Mouse (Mus musculus): ENCODE results near the gene Izumo1r. TPM values are rescaled to one million over a fixed set of nuclear protein-coding genes. Genes with fewer than 3 reads are reported as not detected.

The Izumo1r gene
- polyA plus RNA-seq (2015; fragmentation: Nextera tagmentation; extraction: Ambion mirVana) = 0.54 and 1.2 TPM in 2 replicates

GRCm38 (mm10) chr9:14903581-14904378, at the start of gene Izumo1r:
Gene Izumo1r, minus strand, starts transcription at chr9:14903949.
- 32% methylated on average over 11 of the region's 11 CpGs for WGBS
- no peak for ATAC-seq (ENCODE audit: low read depth)
- Histone ChIP-seq H3K27me3 (ENCODE audit: control insufficient read depth, insufficient read depth, low read depth, low read length) (no peaks in the 10 kb centered on the region), H3K4me3 (ENCODE audit: low read length) (no peak within 1 kb of the TSS), H3K9me3 (ENCODE audit: control insufficient read depth, low read length) (no peaks in the 10 kb centered on the region), H3K36me3 (ENCODE audit: control insufficient read depth, insufficient read depth, low read length) (no peaks in the 10 kb centered on the region), H3K4me2 (ENCODE audit: low read depth, low read length) (no peak within 1 kb of the TSS), H3K27ac (ENCODE audit: low read length) (no peak within 1 kb of the TSS), H3K4me1 (replicated peaks; ENCODE audit: control insufficient read depth, insufficient read depth, low read length) (peaks cover 25% of the 10 kb centered on the region), H3K9ac (ENCODE audit: low read length) (no peak within 1 kb of the TSS)

- Histone ChIP-seq H3K4me3 (ENCODE audit: low read length) (no peak overlapping the region), H3K4me1 (replicated peaks; ENCODE audit: control insufficient read depth, insufficient read depth, low read length) (no peaks in the 10 kb centered on the region), H3K27me3 (ENCODE audit: control insufficient read depth, insufficient read depth, low read depth, low read length) (no peaks in the 10 kb centered on the region), H3K4me2 (ENCODE audit: low read depth, low read length) (no peak overlapping the region), H3K27ac (ENCODE audit: low read length) (no peak overlapping the region), H3K9ac (ENCODE audit: low read length) (no peak overlapping the region), H3K9me3 (ENCODE audit: control insufficient read depth, low read length) (no peaks in the 10 kb centered on the region), H3K36me3 (ENCODE audit: control insufficient read depth, insufficient read depth, low read length) (no peaks in the 10 kb centered on the region)
- no peak for ATAC-seq (ENCODE audit: low read depth)
- 78% methylated on average over 5 of the region's 5 CpGs for WGBS
Measured at GRCm38 (mm10) chr9:14951072-14951471, 47.3 kb upstream of the Izumo1r start.

GRCm38 (mm10) chr9:14948843-14949242, 45.1 kb upstream of the Izumo1r start:
- WGBS = 80% methylated on average over 5 of the region's 5 CpGs

GRCm38 (mm10) chr9:14946677-14947076, 42.9 kb upstream of the Izumo1r start:
- Histone ChIP-seq H3K9me3 (ENCODE audit: control insufficient read depth, low read length) (no peaks in the 10 kb centered on the region), H3K4me1 (replicated peaks; ENCODE audit: control insufficient read depth, insufficient read depth, low read length) (no peaks in the 10 kb centered on the region), H3K36me3 (ENCODE audit: control insufficient read depth, insufficient read depth, low read length) (no peaks in the 10 kb centered on the region), H3K27me3 (ENCODE audit: control insufficient read depth, insufficient read depth, low read depth, low read length) (no peaks in the 10 kb centered on the region), H3K27ac (ENCODE audit: low read length) (no peak overlapping the region), H3K9ac (ENCODE audit: low read length) (no peak overlapping the region), H3K4me3 (ENCODE audit: low read length) (no peak overlapping the region), H3K4me2 (ENCODE audit: low read depth, low read length) (no peak overlapping the region)
- ATAC-seq (ENCODE audit: low read depth) = no peak
- 65% methylated on average over 4 of the region's 4 CpGs for WGBS

More at GRCm38 (mm10) chr9:14948843-14949242, 45.1 kb upstream of the Izumo1r start:
- Histone ChIP-seq H3K27ac (ENCODE audit: low read length) (no peak overlapping the region), H3K4me1 (replicated peaks; ENCODE audit: control insufficient read depth, insufficient read depth, low read length) (no peaks in the 10 kb centered on the region), H3K4me2 (ENCODE audit: low read depth, low read length) (no peak overlapping the region), H3K27me3 (ENCODE audit: control insufficient read depth, insufficient read depth, low read depth, low read length) (no peaks in the 10 kb centered on the region), H3K9ac (ENCODE audit: low read length) (no peak overlapping the region), H3K4me3 (ENCODE audit: low read length) (no peak overlapping the region), H3K9me3 (ENCODE audit: control insufficient read depth, low read length) (no peaks in the 10 kb centered on the region), H3K36me3 (ENCODE audit: control insufficient read depth, insufficient read depth, low read length) (no peaks in the 10 kb centered on the region)
- ATAC-seq (ENCODE audit: low read depth) = no peak

GRCm38 (mm10) chr9:14945919-14946318, 42.2 kb upstream of the Izumo1r start:
- H3K9ac ChIP-seq (ENCODE audit: low read length) = no peak overlapping the region
- no peaks in the 10 kb centered on the region for H3K4me1 ChIP-seq (replicated peaks; ENCODE audit: control insufficient read depth, insufficient read depth, low read length)
- no peak for ATAC-seq (ENCODE audit: low read depth)
- H3K27me3 ChIP-seq (ENCODE audit: control insufficient read depth, insufficient read depth, low read depth, low read length) = no peaks in the 10 kb centered on the region
- H3K4me2 ChIP-seq (ENCODE audit: low read depth, low read length) = no peak overlapping the region
- H3K4me3 ChIP-seq (ENCODE audit: low read length) = no peak overlapping the region
- H3K9me3 ChIP-seq (ENCODE audit: control insufficient read depth, low read length) = no peaks in the 10 kb centered on the region
- 48% methylated on average over 3 of the region's 3 CpGs for WGBS
- no peak overlapping the region for H3K27ac ChIP-seq (ENCODE audit: low read length)
- H3K36me3 ChIP-seq (ENCODE audit: control insufficient read depth, insufficient read depth, low read length) = no peaks in the 10 kb centered on the region

- H3K9me3 ChIP-seq (ENCODE audit: control insufficient read depth, low read length) = no peaks in the 10 kb centered on the region
- H3K9ac ChIP-seq (ENCODE audit: low read length) = no peak overlapping the region
- no peak overlapping the region for H3K27ac ChIP-seq (ENCODE audit: low read length)
- H3K4me3 ChIP-seq (ENCODE audit: low read length) = no peak overlapping the region
- H3K4me1 ChIP-seq (replicated peaks; ENCODE audit: control insufficient read depth, insufficient read depth, low read length) = no peaks in the 10 kb centered on the region
- no peaks in the 10 kb centered on the region for H3K36me3 ChIP-seq (ENCODE audit: control insufficient read depth, insufficient read depth, low read length)
- H3K4me2 ChIP-seq (ENCODE audit: low read depth, low read length) = no peak overlapping the region
- WGBS = 55% methylated on average over 3 of the region's 3 CpGs
- H3K27me3 ChIP-seq (ENCODE audit: control insufficient read depth, insufficient read depth, low read depth, low read length) = no peaks in the 10 kb centered on the region
- ATAC-seq (ENCODE audit: low read depth) = no peak
Measured at GRCm38 (mm10) chr9:14942143-14942720, 38.5 kb upstream of the Izumo1r start.

- no peak overlapping the region for H3K9ac ChIP-seq (ENCODE audit: low read length)
- no peak overlapping the region for H3K4me3 ChIP-seq (ENCODE audit: low read length)
- WGBS = 77% methylated on average over 3 of the region's 3 CpGs
- no peak overlapping the region for H3K27ac ChIP-seq (ENCODE audit: low read length)
- no peak overlapping the region for H3K4me2 ChIP-seq (ENCODE audit: low read depth, low read length)
- no peaks in the 10 kb centered on the region for H3K4me1 ChIP-seq (replicated peaks; ENCODE audit: control insufficient read depth, insufficient read depth, low read length)
- no peaks in the 10 kb centered on the region for H3K36me3 ChIP-seq (ENCODE audit: control insufficient read depth, insufficient read depth, low read length)
- no peaks in the 10 kb centered on the region for H3K27me3 ChIP-seq (ENCODE audit: control insufficient read depth, insufficient read depth, low read depth, low read length)
- no peaks in the 10 kb centered on the region for H3K9me3 ChIP-seq (ENCODE audit: control insufficient read depth, low read length)
- ATAC-seq (ENCODE audit: low read depth) = no peak
Measured at GRCm38 (mm10) chr9:14939610-14940009, 35.9 kb upstream of the Izumo1r start.

GRCm38 (mm10) chr9:14937308-14937707, 33.6 kb upstream of the Izumo1r start:
- 59% methylated on average over 1 of the region's 1 CpGs for WGBS
- Histone ChIP-seq H3K9me3 (ENCODE audit: control insufficient read depth, low read length) (no peaks in the 10 kb centered on the region), H3K9ac (ENCODE audit: low read length) (no peak overlapping the region), H3K36me3 (ENCODE audit: control insufficient read depth, insufficient read depth, low read length) (no peaks in the 10 kb centered on the region), H3K4me2 (ENCODE audit: low read depth, low read length) (no peak overlapping the region), H3K27me3 (ENCODE audit: control insufficient read depth, insufficient read depth, low read depth, low read length) (no peaks in the 10 kb centered on the region), H3K4me1 (replicated peaks; ENCODE audit: control insufficient read depth, insufficient read depth, low read length) (no peaks in the 10 kb centered on the region), H3K4me3 (ENCODE audit: low read length) (no peak overlapping the region), H3K27ac (ENCODE audit: low read length) (no peak overlapping the region)
- no peak for ATAC-seq (ENCODE audit: low read depth)

GRCm38 (mm10) chr9:14934851-14935250, 31.1 kb upstream of the Izumo1r start:
- ATAC-seq (ENCODE audit: low read depth) = no peak
- Histone ChIP-seq H3K27ac (ENCODE audit: low read length) (no peak overlapping the region), H3K4me2 (ENCODE audit: low read depth, low read length) (no peak overlapping the region), H3K27me3 (ENCODE audit: control insufficient read depth, insufficient read depth, low read depth, low read length) (no peaks in the 10 kb centered on the region), H3K4me3 (ENCODE audit: low read length) (no peak overlapping the region), H3K9me3 (ENCODE audit: control insufficient read depth, low read length) (no peaks in the 10 kb centered on the region), H3K9ac (ENCODE audit: low read length) (no peak overlapping the region), H3K36me3 (ENCODE audit: control insufficient read depth, insufficient read depth, low read length) (no peaks in the 10 kb centered on the region), H3K4me1 (replicated peaks; ENCODE audit: control insufficient read depth, insufficient read depth, low read length) (peaks cover 3% of the 10 kb centered on the region; the same call in 1 of the 2 replicates)
- 70% methylated on average over 2 of the region's 2 CpGs for WGBS

Measured in lung, embryonic 16.5 days (tissue).